Mouse (Mus musculus): Measurements from ENCODE around the gene Fam129a. TPM values are rescaled to one million over a fixed set of nuclear protein-coding genes. Genes with fewer than 3 reads are reported as not detected.

Gene Fam129a
- polyA plus RNA-seq, 1 experiment, result 22.4 TPM

GRCm38 (mm10) chr1:151631703-151632294 is 60.8 kb downstream of the Fam129a start:
- 32% methylated on average over 11 of the region's 11 CpGs for WGBS
- DNase-seq, result no peak
- Histone ChIP-seq H3K4me1 (ENCODE audit: control insufficient read depth, insufficient read depth, low read length) (no peaks in the 10 kb centered on the region; the same call in 1 of the 2 replicates), H3K4me3 (replicated peaks; ENCODE audit: extremely low read depth, low read depth, low read length) (no peak overlapping the region)
- no peak for TF ChIP-seq CTCF (IDR thresholded peaks at IDR 0.05; ENCODE audit: insufficient read depth, low read length)
- no peak for TF ChIP-seq POLR2A (IDR thresholded peaks at IDR 0.05; ENCODE audit: borderline replicate concordance, extremely low read depth, low read depth, low read length)

GRCm38 (mm10) chr1:151632567-151633356 is 61.8 kb downstream of the Fam129a start:
- whole genome bisulfite sequencing, result 95% methylated on average over 7 of the region's 7 CpGs
- H3K4me1 ChIP-seq (ENCODE audit: control insufficient read depth, insufficient read depth, low read length), result no peaks in the 10 kb centered on the region; the same call in 1 of the 2 replicates
- no peak overlapping the region for H3K4me3 ChIP-seq (replicated peaks; ENCODE audit: extremely low read depth, low read depth, low read length)
- TF ChIP-seq POLR2A (IDR thresholded peaks at IDR 0.05; ENCODE audit: borderline replicate concordance, extremely low read depth, low read depth, low read length), result no peak
- TF ChIP-seq CTCF (IDR thresholded peaks at IDR 0.05; ENCODE audit: insufficient read depth, low read length), result no peak
- no peak for DNase-seq

- no peak overlapping the region for H3K4me3 ChIP-seq (replicated peaks; ENCODE audit: extremely low read depth, low read depth, low read length)
- WGBS, result 57% methylated on average over 3 of the region's 3 CpGs
- no peaks in the 10 kb centered on the region; the same call in 1 of the 2 replicates for H3K4me1 ChIP-seq (ENCODE audit: control insufficient read depth, insufficient read depth, low read length)
- no peak for DNase-seq
- TF ChIP-seq POLR2A (IDR thresholded peaks at IDR 0.05; ENCODE audit: borderline replicate concordance, extremely low read depth, low read depth, low read length) (no peak), CTCF (IDR thresholded peaks at IDR 0.05; ENCODE audit: insufficient read depth, low read length) (no peak)
Measured at GRCm38 (mm10) chr1:151636637-151637036, 65.7 kb downstream of the Fam129a start.

GRCm38 (mm10) chr1:151637351-151637922 is 66.5 kb downstream of the Fam129a start:
- no peaks in the 10 kb centered on the region for H3K4me1 ChIP-seq (ENCODE audit: control insufficient read depth, insufficient read depth, low read length)
- no peak overlapping the region for H3K4me3 ChIP-seq (replicated peaks; ENCODE audit: extremely low read depth, low read depth, low read length)
- DNase-seq, result no peak
- WGBS, result 81% methylated on average over 9 of the region's 9 CpGs
- TF ChIP-seq CTCF (IDR thresholded peaks at IDR 0.05; ENCODE audit: insufficient read depth, low read length) (no peak), POLR2A (IDR thresholded peaks at IDR 0.05; ENCODE audit: borderline replicate concordance, extremely low read depth, low read depth, low read length) (no peak)

GRCm38 (mm10) chr1:151638357-151638756 is 67.4 kb downstream of the Fam129a start:
- TF ChIP-seq POLR2A (IDR thresholded peaks at IDR 0.05; ENCODE audit: borderline replicate concordance, extremely low read depth, low read depth, low read length) (no peak), CTCF (IDR thresholded peaks at IDR 0.05; ENCODE audit: insufficient read depth, low read length) (no peak)
- Histone ChIP-seq H3K4me3 (replicated peaks; ENCODE audit: extremely low read depth, low read depth, low read length) (no peak overlapping the region), H3K4me1 (ENCODE audit: control insufficient read depth, insufficient read depth, low read length) (no peaks in the 10 kb centered on the region)
- no peak for DNase-seq
- 72% methylated on average over 5 of the region's 5 CpGs for WGBS

GRCm38 (mm10) chr1:151638770-151639169 is 67.8 kb downstream of the Fam129a start:
- H3K4me3 ChIP-seq (replicated peaks; ENCODE audit: extremely low read depth, low read depth, low read length), result no peak overlapping the region
- TF ChIP-seq POLR2A (IDR thresholded peaks at IDR 0.05; ENCODE audit: borderline replicate concordance, extremely low read depth, low read depth, low read length) (no peak), CTCF (IDR thresholded peaks at IDR 0.05; ENCODE audit: insufficient read depth, low read length) (no peak)
- H3K4me1 ChIP-seq (ENCODE audit: control insufficient read depth, insufficient read depth, low read length), result no peaks in the 10 kb centered on the region
- 88% methylated on average over 2 of the region's 2 CpGs for WGBS
- DNase-seq, result no peak

- no peak for TF ChIP-seq POLR2A (IDR thresholded peaks at IDR 0.05; ENCODE audit: borderline replicate concordance, extremely low read depth, low read depth, low read length)
- TF ChIP-seq CTCF (IDR thresholded peaks at IDR 0.05; ENCODE audit: insufficient read depth, low read length), result no peak
- 84% methylated on average over 3 of the region's 3 CpGs for WGBS
- DNase-seq, result no peak
- H3K4me3 ChIP-seq (replicated peaks; ENCODE audit: extremely low read depth, low read depth, low read length), result no peak overlapping the region
- no peaks in the 10 kb centered on the region for H3K4me1 ChIP-seq (ENCODE audit: control insufficient read depth, insufficient read depth, low read length)
Measured at GRCm38 (mm10) chr1:151646380-151646779, 75.4 kb downstream of the Fam129a start.

- TF ChIP-seq CTCF (IDR thresholded peaks at IDR 0.05; ENCODE audit: insufficient read depth, low read length) (no peak), POLR2A (IDR thresholded peaks at IDR 0.05; ENCODE audit: borderline replicate concordance, extremely low read depth, low read depth, low read length) (no peak)
- H3K4me1 ChIP-seq (ENCODE audit: control insufficient read depth, insufficient read depth, low read length), result no peaks in the 10 kb centered on the region
- WGBS, result 92% methylated on average over 4 of the region's 4 CpGs
- no peak overlapping the region for H3K4me3 ChIP-seq (replicated peaks; ENCODE audit: extremely low read depth, low read depth, low read length)
- no peak for DNase-seq
Measured at GRCm38 (mm10) chr1:151648099-151648498, 77.1 kb downstream of the Fam129a start.

GRCm38 (mm10) chr1:151657042-151657605 is 86.1 kb downstream of the Fam129a start:
- TF ChIP-seq CTCF (IDR thresholded peaks at IDR 0.05; ENCODE audit: insufficient read depth, low read length), result no peak
- no peak for TF ChIP-seq POLR2A (IDR thresholded peaks at IDR 0.05; ENCODE audit: borderline replicate concordance, extremely low read depth, low read depth, low read length)
- H3K4me3 ChIP-seq (replicated peaks; ENCODE audit: extremely low read depth, low read depth, low read length), result no peak overlapping the region
- DNase-seq, result no peak
- H3K4me1 ChIP-seq (ENCODE audit: control insufficient read depth, insufficient read depth, low read length), result no peaks in the 10 kb centered on the region
- 72% methylated on average over 7 of the region's 7 CpGs for WGBS
